Mouse (Mus musculus) heart, postnatal 0 days (tissue): ENCODE results near the gene Gfra4. TPM values are rescaled to one million over a fixed set of nuclear protein-coding genes. Genes with fewer than 3 reads are reported as not detected.

ENCODE experiments used
- ATAC-seq: fragments of 200-750 bp; cut with Nextera tagmentation; 2 replicates; pipeline ENCODE4 v1.8.0; 2017; ENCODE audit warnings: low read depth, moderate number of reproducible peaks, moderate library complexity; ENCODE audit not compliant: insufficient read depth
- DNase-seq: peaks from one replicate; pipeline ENCODE4 v3.0.0-alpha.2; 2016; ENCODE audit warnings: low spot score
- H3K27ac ChIP-seq: fragments of 300-500 bp; sonication (generic); 2 replicates; pipeline ENCODE4 v1.5.1; 2014; ENCODE audit warnings: low read depth, mild to moderate bottlenecking
- H3K27me3 ChIP-seq: fragments of 300-500 bp; sonication (generic); 2 replicates; pipeline ENCODE4 v1.6.1; 2014; ENCODE audit warnings: low read length, mixed read lengths; ENCODE audit not compliant: control insufficient read depth, insufficient read depth
- H3K36me3 ChIP-seq: fragments of 300-500 bp; sonication (generic); replicated peaks from 2 replicates; pipeline ENCODE4 v1.6.1; 2014; ENCODE audit warnings: low read length, mixed read lengths; ENCODE audit not compliant: control insufficient read depth, insufficient read depth
- H3K4me1 ChIP-seq: fragments of 300-500 bp; sonication (generic); 2 replicates; pipeline ENCODE4 v1.6.1; 2014; ENCODE audit warnings: antibody characterized with exemption; ENCODE audit not compliant: control insufficient read depth, insufficient read depth
- H3K4me2 ChIP-seq: fragments of 300-500 bp; sonication (generic); 2 replicates; pipeline ENCODE4 v1.6.1; 2014; ENCODE audit warnings: low read depth, mild to moderate bottlenecking, low read length, moderate library complexity
- H3K4me3 ChIP-seq: fragments of 300-500 bp; sonication (generic); 2 replicates; pipeline ENCODE4 v1.5.1; 2014; ENCODE audit warnings: low read depth, low read length
- H3K9ac ChIP-seq: fragments of 300-500 bp; sonication (generic); replicated peaks from 2 replicates; pipeline ENCODE4 v1.6.1; 2014; ENCODE audit warnings: low read depth, low read length, mixed read lengths
- H3K9me3 ChIP-seq: fragments of 300-500 bp; sonication (generic); replicated peaks from 2 replicates; pipeline ENCODE4 v1.6.1; 2016; ENCODE audit warnings: low read length; ENCODE audit not compliant: control insufficient read depth
- CTCF ChIP-seq: IDR thresholded peaks from 2 replicates; pipeline ENCODE4 v1.5.1; 2016; ENCODE audit warnings: antibody characterized with exemption, control low read depth, low read depth
- EP300 ChIP-seq: IDR thresholded peaks from 2 replicates; pipeline ENCODE4 v1.6.1; 2016; ENCODE audit warnings: antibody characterized with exemption, low read depth
- WGBS: fragments of 180-500 bp; shearing (Covaris S2); extraction: QIAGEN DNeasy Blood & Tissue Kit; methylation state at CpG from one replicate; pipeline ENCODE4 v1.1.7; 2014; 5-methylcytosine and 5-hydroxymethylcytosine counted together
- polyA plus RNA-seq: library from polyadenylated mRNA; unstranded; fragments of >200 nt; fragmentation: Nextera tagmentation; extraction: Ambion mirVana; gene quantifications from 2 replicates; pipeline ENCODE4 v1.2.1, GENCODE M21; 2015
- total RNA-seq: library from RNA; depleted of rRNA; stranded (reverse); fragments of >200 nt; gene quantifications from 2 replicates; pipeline ENCODE4 v1.2.3, GENCODE M21; 2014; ENCODE audit warnings: low replicate concordance

Gene Gfra4
- total and polyA plus RNA-seq, 2 experiments from 2014 or later, result 0.19 to 2.2 TPM

GRCm38 (mm10) chr2:131080507-131080906 is 37.6 kb upstream of the Gfra4 start:
- Histone ChIP-seq H3K4me3 (no peak overlapping the region), H3K9me3 (no peaks in the 10 kb centered on the region), H3K27ac (no peak overlapping the region), H3K27me3 (0 out of 2 replicates have a peak, but pooled peaks cover 3% of the 10 kb centered on the region), H3K9ac (no peak overlapping the region), H3K4me2 (no peak overlapping the region), H3K4me1 (no peaks in the 10 kb centered on the region), H3K36me3 (no peaks in the 10 kb centered on the region)
- 59% methylated on average over 5 of the region's 5 CpGs for WGBS
- no peak for TF ChIP-seq EP300
- TF ChIP-seq CTCF, result no peak
- ATAC-seq (no peak), DNase-seq (no peak)

DNA sequence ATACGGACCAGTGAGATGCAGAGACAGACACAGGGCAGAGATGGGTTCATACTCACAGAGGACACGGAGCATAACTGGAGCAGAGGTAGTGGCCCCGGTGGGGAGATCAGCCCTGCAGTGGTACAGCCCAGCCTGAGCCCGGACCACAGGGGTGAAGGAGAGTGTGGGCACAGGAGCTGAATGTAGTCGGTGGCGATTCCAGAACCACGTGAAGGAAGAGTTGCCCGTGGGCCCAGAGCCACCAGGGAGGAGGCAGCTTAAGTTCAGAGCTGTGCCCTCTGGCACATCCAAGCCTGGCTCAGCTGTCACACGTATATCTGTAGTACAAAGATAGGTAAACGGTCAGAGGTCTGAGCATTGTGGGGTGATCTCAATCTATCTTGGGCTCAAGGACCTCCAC is 29.6 kb upstream of the Gfra4 start:
- Histone ChIP-seq H3K9ac (no peak overlapping the region), H3K4me3 (no peak overlapping the region), H3K27me3 (0 out of 2 replicates have a peak, but pooled peaks cover 3% of the 10 kb centered on the region), H3K9me3 (no peaks in the 10 kb centered on the region), H3K36me3 (no peaks in the 10 kb centered on the region), H3K27ac (no peak overlapping the region), H3K4me2 (no peak overlapping the region), H3K4me1 (no peaks in the 10 kb centered on the region)
- no peak for ATAC-seq
- WGBS, result 87% methylated on average over 10 of the region's 10 CpGs
- no peak for DNase-seq
- TF ChIP-seq CTCF (no peak), EP300 (no peak)

- WGBS, result 62% methylated on average over 6 of the region's 6 CpGs
- no peak for DNase-seq
- H3K27me3 ChIP-seq, result peaks cover 25% of the 10 kb centered on the region; the same call in 1 of the 2 replicates
Measured at GRCm38 (mm10) chr2:131067481-131067880, 24.6 kb upstream of the Gfra4 start.

GRCm38 (mm10) chr2:131066342-131066741 is 23.5 kb upstream of the Gfra4 start:
- no peak overlapping the region for H3K27ac ChIP-seq
- no peak overlapping the region for H3K4me2 ChIP-seq
- H3K36me3 ChIP-seq, result no peaks in the 10 kb centered on the region
- DNase-seq (no peak), ATAC-seq (no peak)
- TF ChIP-seq CTCF (no peak), EP300 (no peak)
- peaks cover 27% of the 10 kb centered on the region; the same call in 1 of the 2 replicates for H3K27me3 ChIP-seq
- WGBS, result 64% methylated on average over 9 of the region's 9 CpGs
- no peak overlapping the region for H3K9ac ChIP-seq
- H3K9me3 ChIP-seq, result no peaks in the 10 kb centered on the region
- H3K4me1 ChIP-seq, result peaks cover 12% of the 10 kb centered on the region
- H3K4me3 ChIP-seq, result no peak overlapping the region

More at GRCm38 (mm10) chr2:131067481-131067880, 24.6 kb upstream of the Gfra4 start:
- H3K4me2 ChIP-seq, result no peak overlapping the region
- no peak for ATAC-seq
- H3K9ac ChIP-seq, result no peak overlapping the region
- H3K36me3 ChIP-seq, result no peaks in the 10 kb centered on the region
- no peaks in the 10 kb centered on the region for H3K9me3 ChIP-seq
- no peak overlapping the region for H3K4me3 ChIP-seq
- no peak overlapping the region for H3K27ac ChIP-seq
- no peak for TF ChIP-seq EP300
- no peak for TF ChIP-seq CTCF
- peaks cover 5% of the 10 kb centered on the region; the same call in 1 of the 2 replicates for H3K4me1 ChIP-seq

DNA sequence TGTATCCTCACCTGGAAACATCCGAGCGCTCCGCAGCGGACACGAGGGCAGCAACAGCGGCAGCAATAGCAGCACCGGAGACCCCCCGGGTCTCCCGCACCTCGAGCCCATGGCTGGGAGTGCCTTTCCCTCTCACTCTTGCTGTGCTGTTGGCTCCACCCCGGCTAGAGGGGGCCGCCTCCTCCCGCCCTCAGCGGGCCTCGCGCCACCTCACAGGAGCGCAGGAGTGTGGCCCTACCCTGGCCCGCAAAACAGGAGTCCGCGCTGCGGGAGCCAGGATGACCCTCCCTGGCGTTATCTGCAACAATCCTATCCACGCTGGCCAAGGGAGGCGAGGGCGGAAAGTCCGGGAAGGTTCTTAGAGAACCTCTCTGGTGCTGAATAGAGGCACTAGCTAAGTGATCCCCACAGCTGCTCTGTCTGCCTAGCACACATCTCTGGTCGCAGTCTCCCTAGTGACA is 20.5 kb upstream of the Gfra4 start, which contains the start of gene Adam33:
Adam33 (minus strand) TSS at position 411 of the 461 bp plus-strand sequence.
- 4% methylated on average over 22 of the region's 27 CpGs for WGBS
- H3K9ac ChIP-seq, result 0 out of 2 replicates have a peak within 1 kb of the TSS, but pooled peaks have one; percentile 1
- H3K27me3 ChIP-seq, result peaks cover 24% of the 10 kb centered on the region; the same call in 1 of the 2 replicates
- peak within 1 kb of the TSS; percentile 54 for H3K4me2 ChIP-seq
- no peaks in the 10 kb centered on the region for H3K36me3 ChIP-seq
- DNase-seq (no peak), ATAC-seq (no peak)
- H3K4me3 ChIP-seq, result peak within 1 kb of the TSS; percentile 36
- H3K9me3 ChIP-seq, result no peaks in the 10 kb centered on the region
- peaks cover 36% of the 10 kb centered on the region for H3K4me1 ChIP-seq
- no peak within 1 kb of the TSS for H3K27ac ChIP-seq
- TF ChIP-seq EP300 (no peak), CTCF (no peak)

DNA sequence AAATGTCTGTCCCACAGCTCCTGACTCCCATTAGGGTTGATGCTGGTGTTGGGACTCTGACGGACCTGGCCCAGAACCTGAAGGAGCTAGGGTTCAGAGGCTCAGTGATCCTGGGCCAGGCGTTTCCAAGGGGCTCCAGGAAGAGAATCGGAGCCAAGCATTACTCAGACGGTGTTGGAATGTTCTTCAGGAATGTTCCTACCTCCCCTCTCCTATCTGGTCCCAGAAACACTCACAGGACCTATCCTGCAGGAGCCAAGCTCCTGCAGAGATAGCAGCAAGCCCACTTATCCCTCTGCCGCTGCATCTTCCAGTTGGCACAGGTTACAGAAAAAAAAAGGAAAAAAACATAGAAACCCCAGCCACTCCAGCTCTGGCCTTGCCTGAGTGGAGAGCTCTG is 18.7 kb upstream of the Gfra4 start:
- Histone ChIP-seq H3K9ac (no peak overlapping the region), H3K4me2 (no peak overlapping the region), H3K27ac (peak overlapping the region; percentile 13; the same call in 1 of the 2 replicates), H3K4me1 (peaks cover 36% of the 10 kb centered on the region), H3K27me3 (peaks cover 24% of the 10 kb centered on the region; the same call in 1 of the 2 replicates), H3K9me3 (no peaks in the 10 kb centered on the region), H3K36me3 (no peaks in the 10 kb centered on the region), H3K4me3 (no peak overlapping the region)
- 13% methylated on average over 5 of the region's 5 CpGs for WGBS
- DNase-seq, result no peak
- no peak for ATAC-seq
- TF ChIP-seq CTCF (no peak), EP300 (no peak)
